Mouse (Mus musculus): Measurements from ENCODE around the gene Hoxa6. TPM values are rescaled to one million over a fixed set of nuclear protein-coding genes. Genes with fewer than 3 reads are reported as not detected.

Hoxa6 gene
- total and polyA plus RNA-seq, 3 experiments = 0.58 to 2.2 (median 2.1) TPM

DNA sequence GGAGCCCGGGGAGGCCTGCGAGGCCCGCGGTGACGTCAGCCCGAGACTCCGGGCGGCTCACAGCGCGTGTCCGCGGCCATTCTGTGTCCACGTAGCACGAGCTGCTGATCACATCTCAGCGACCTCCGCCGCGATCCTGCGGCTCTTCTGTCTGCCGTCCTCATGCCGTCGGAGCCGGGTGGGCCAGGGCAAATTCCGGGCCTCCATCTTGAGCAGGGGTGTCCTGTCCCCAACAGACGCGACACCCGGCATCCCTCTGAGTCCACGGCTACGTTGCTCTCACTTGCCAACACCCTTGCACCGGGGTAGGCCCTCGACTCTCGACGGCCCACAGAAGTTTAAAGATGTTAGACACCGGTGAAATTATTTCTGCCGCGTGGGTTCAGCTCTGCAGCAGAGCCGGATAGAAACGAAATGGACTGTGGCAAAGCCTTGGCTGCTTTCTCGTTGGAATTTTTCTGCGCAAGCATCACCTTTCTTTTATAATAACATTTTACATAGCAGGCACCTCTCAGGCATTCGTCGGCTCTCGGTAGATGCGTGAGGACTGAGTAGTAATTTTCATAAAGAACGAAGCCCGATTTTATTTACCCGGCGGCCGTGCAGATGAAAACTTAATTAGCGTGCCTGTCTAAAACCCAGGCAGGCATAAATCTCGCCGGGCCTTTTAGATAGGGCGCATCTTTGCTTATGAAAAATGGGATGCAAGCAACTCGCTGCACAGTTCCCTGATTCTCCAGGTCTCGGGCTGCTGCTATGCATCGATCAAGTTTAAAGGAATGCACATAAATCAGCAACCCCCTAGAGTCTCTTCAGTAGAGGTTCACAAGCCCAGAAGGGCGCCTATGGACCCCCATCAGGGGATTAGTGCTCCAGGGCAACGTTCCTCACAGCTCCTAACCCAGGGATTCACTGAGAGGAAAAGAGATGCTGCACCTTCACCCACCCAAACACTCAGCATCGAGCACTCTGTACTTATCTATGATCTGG is 45.3 kb upstream of the Hoxa6 start:
- Histone ChIP-seq H3K4me3 (replicated peaks in 1 of 3; ENCODE audit: low read depth in 2 of 3, low read length in 2 of 3, poor library complexity in 1 of 3) (no peak overlapping the region), H3K4me1 (ENCODE audit: control insufficient read depth in 1 of 2, insufficient read depth in 2 of 2) (no peaks in the 10 kb centered on the region), H3K4me2 (ENCODE audit: insufficient read depth, low read depth, poor library complexity, severe bottlenecking) (no peak overlapping the region), H3K27ac (ENCODE audit: insufficient read depth, low read depth) (no peak overlapping the region), H3K27me3 (replicated peaks) (no peaks in the 10 kb centered on the region), H3K79me2 (replicated peaks; ENCODE audit: control insufficient read depth, extremely low read depth, insufficient read depth, poor library complexity, severe bottlenecking) (no peaks in the 10 kb centered on the region), H3K9me3 (replicated peaks; ENCODE audit: low read length) (peaks cover 21% of the 10 kb centered on the region), H3K9ac (ENCODE audit: insufficient read depth, low read depth) (no peak overlapping the region), H3K36me3 (replicated peaks in 1 of 2; ENCODE audit: control insufficient read depth in 1 of 2, insufficient read depth in 1 of 2, low read length in 1 of 2) (no peaks in the 10 kb centered on the region)
- dilution Hi-C loops (cut with MboI; ENCODE audit: extremely low pct_ligation_motif_present, extremely low pct_unique_long_range_greater_than_20kb, low sequenced_read_pairs) = no loop called here
- DNase-seq (ENCODE audit: extremely low read depth) = no peak
- in situ Hi-C loops (cut with MboI; ENCODE audit: low pct_ligation_motif_present, low pct_unique_long_range_greater_than_20kb, low sequenced_read_pairs) = loop anchor here (25.0 kb wide), 1 partner anchor 658 kb away; no protein-coding TSS in a partner anchor
- no peak for TF ChIP-seq RCOR1 (conservative IDR thresholded peaks at IDR 0.05; ENCODE audit: low read depth, low read length)
- no peak for TF ChIP-seq ZKSCAN1 (IDR thresholded peaks at IDR 0.05; ENCODE audit: borderline replicate concordance, low read depth, low read length)
- no peak for TF ChIP-seq POLR2AphosphoS2 (IDR thresholded peaks at IDR 0.05; ENCODE audit: low read depth, low read length)
- TF ChIP-seq HCFC1 (IDR thresholded peaks at IDR 0.05; ENCODE audit: low read depth, low read length) = no peak
- no peak for TF ChIP-seq NELFE (IDR thresholded peaks at IDR 0.05; ENCODE audit: low read depth, low read length)
- no peak for TF ChIP-seq ETS1 (conservative IDR thresholded peaks at IDR 0.05; ENCODE audit: low read depth, low read length)
- TF ChIP-seq TCF12 (IDR thresholded peaks at IDR 0.05; ENCODE audit: low read depth, low read length) = no peak
- TF ChIP-seq NRF1 (IDR thresholded peaks at IDR 0.05; ENCODE audit: low read depth, low read length) = no peak
- no peak for TF ChIP-seq MEF2A (IDR thresholded peaks at IDR 0.05; ENCODE audit: borderline replicate concordance, low read depth, low read length)
- TF ChIP-seq ZNF384 (IDR thresholded peaks at IDR 0.05; ENCODE audit: low read depth, low read length) = no peak

GRCm38 (mm10) chr6:52252775-52253376 is 44.4 kb upstream of the Hoxa6 start:
- H3K36me3 ChIP-seq (replicated peaks in 1 of 2; ENCODE audit: control insufficient read depth in 1 of 2, insufficient read depth in 1 of 2, low read length in 1 of 2) = no peaks in the 10 kb centered on the region
- in situ Hi-C loops (cut with MboI; ENCODE audit: low pct_ligation_motif_present, low pct_unique_long_range_greater_than_20kb, low sequenced_read_pairs) = loop anchor here (25.0 kb wide), 1 partner anchor 659 kb away; no protein-coding TSS in a partner anchor
- no peak overlapping the region for H3K27ac ChIP-seq (ENCODE audit: insufficient read depth, low read depth)
- no peaks in the 10 kb centered on the region for H3K79me2 ChIP-seq (replicated peaks; ENCODE audit: control insufficient read depth, extremely low read depth, insufficient read depth, poor library complexity, severe bottlenecking)
- H3K4me2 ChIP-seq (ENCODE audit: insufficient read depth, low read depth, poor library complexity, severe bottlenecking) = no peak overlapping the region
- dilution Hi-C loops (cut with MboI; ENCODE audit: extremely low pct_ligation_motif_present, extremely low pct_unique_long_range_greater_than_20kb, low sequenced_read_pairs) = no loop called here
- TF ChIP-seq SIN3A (IDR thresholded peaks at IDR 0.05; ENCODE audit: low read length) (no peak), USF2 (conservative IDR thresholded peaks at IDR 0.05; ENCODE audit: low read depth, low read length) (no peak), GABPA (IDR thresholded peaks at IDR 0.05; ENCODE audit: insufficient replicate concordance, low read depth, low read length) (no peak), ETS1 (conservative IDR thresholded peaks at IDR 0.05; ENCODE audit: low read depth, low read length) (no peak), E2F4 (IDR thresholded peaks at IDR 0.05; ENCODE audit: insufficient replicate concordance, low read depth, low read length) (no peak), NELFE (IDR thresholded peaks at IDR 0.05; ENCODE audit: low read depth, low read length) (no peak), NRF1 (IDR thresholded peaks at IDR 0.05; ENCODE audit: low read depth, low read length) (no peak), MAFK (IDR thresholded peaks at IDR 0.05; ENCODE audit: insufficient replicate concordance, low read length) (no peak), MAX (IDR thresholded peaks at IDR 0.05; ENCODE audit: low read length) (no peak)
- H3K9ac ChIP-seq (ENCODE audit: insufficient read depth, low read depth) = no peak overlapping the region
- peaks cover 21% of the 10 kb centered on the region for H3K9me3 ChIP-seq (replicated peaks; ENCODE audit: low read length)
- no peak for DNase-seq (ENCODE audit: extremely low read depth)
- H3K4me3 ChIP-seq (replicated peaks in 1 of 3; ENCODE audit: low read depth in 2 of 3, low read length in 2 of 3, poor library complexity in 1 of 3) = no peak overlapping the region
- H3K4me1 ChIP-seq (ENCODE audit: control insufficient read depth in 1 of 2, insufficient read depth in 2 of 2) = no peaks in the 10 kb centered on the region
- H3K27me3 ChIP-seq (replicated peaks) = no peaks in the 10 kb centered on the region

All from CH12.LX (cell line).